Mouse (Mus musculus): ENCODE results near the gene Plin4.
A peak's percentile ranks its signal among the peaks of the same experiment; 100 is the strongest.
"Not testable (repeated sequence)": the region's sequence is repeated elsewhere in the genome, so short reads cannot be mapped to it uniquely, and the experiment has no call there.

Gene Plin4

DNA sequence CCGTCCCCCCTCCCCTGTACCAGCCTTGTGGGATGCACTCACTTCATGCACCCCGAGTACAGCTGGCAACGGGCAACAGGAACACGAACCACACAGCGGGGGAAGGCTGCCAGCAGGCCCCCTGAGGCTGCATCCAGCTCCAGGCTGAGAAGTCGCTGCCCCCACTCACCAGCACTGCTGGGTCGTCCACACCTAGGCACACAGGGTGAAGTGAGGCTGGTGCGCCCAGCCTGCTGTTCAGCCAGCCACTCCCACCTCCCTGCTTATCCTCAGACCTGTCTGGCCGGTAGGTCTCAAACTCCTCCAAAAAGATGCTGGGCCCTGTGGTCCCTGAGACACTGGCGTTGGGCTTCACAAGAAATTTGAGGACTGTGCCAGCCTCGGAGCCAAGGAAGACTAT, 16.6 kb upstream of the Plin4 start:
- DNase-seq (ENCODE audit: low spot score in 2 of 2), result no peak

DNA sequence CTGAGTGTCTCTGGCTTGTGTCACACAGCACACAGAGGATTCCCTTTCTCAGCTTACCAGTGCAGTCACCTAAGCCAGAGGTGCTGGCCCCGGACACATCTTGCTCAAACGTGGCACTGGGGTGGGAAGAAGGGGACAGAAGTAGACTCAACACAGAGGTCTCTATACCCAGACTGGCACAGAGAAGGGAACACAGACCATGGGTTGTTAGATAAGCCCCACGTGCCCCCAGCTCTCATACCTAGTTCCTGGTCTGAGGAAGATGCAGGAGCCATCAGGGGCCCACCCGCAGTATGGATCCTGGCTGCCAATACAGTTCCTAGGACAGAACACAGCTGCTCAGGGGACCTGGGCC, 15.7 kb upstream of the Plin4 start:
- no peak for DNase-seq (ENCODE audit: low spot score in 2 of 2)

GRCm38 (mm10) chr17:56124377-56125275, 15.0 kb upstream of the Plin4 start:
- no peak for DNase-seq (ENCODE audit: low spot score in 2 of 2)

- no peak for DNase-seq (ENCODE audit: low spot score in 2 of 2)
These were observed 14.2 kb upstream of the Plin4 start for GRCm38 (mm10) chr17:56123681-56124340.

DNA sequence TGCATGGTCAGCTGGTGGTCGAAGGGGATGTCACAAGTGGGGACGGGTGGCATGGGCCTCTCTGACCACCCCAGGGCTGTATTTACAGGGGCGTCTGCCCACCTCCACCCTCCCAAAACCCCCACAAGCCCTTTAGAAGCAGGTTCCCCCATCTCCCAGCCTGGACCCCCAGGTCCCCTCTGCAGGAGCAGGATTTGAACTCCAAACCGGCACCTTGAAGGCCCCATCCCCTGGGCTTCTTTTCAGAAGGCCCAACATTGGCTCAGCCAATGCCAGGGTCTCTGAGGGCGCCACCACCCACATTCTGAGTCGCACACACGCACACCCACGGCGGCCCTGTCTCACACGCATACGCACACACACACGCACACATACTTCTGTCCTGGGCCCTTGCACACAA, 13.6 kb upstream of the Plin4 start:
- no peak for DNase-seq (ENCODE audit: low spot score in 2 of 2)

DNA sequence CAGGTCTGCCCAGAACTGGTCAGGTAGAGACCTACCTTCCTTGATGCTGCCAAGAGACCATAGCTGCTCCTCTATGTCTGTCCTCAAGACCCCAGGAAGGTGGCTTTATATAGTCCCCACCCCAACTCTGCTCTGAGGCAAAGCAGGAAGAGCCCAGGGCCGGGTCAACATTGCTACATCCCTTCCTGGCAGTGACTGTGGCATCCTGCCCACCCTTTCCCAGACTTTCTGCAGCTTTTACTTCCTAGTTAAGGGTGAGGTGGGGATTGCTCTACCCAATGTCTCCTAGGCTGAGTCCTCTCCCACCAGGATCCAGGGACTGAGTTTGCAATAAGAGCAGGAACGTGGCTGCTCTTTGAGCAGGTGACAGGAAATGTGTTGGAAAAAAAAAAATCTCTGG, 12.2 kb upstream of the Plin4 start, which contains the start of gene Lrg1:
TSS of gene Lrg1 (minus strand) at position 176 of the 400 bp plus-strand sequence.
- DNase-seq (ENCODE audit: low spot score in 2 of 2), result no peak

DNA sequence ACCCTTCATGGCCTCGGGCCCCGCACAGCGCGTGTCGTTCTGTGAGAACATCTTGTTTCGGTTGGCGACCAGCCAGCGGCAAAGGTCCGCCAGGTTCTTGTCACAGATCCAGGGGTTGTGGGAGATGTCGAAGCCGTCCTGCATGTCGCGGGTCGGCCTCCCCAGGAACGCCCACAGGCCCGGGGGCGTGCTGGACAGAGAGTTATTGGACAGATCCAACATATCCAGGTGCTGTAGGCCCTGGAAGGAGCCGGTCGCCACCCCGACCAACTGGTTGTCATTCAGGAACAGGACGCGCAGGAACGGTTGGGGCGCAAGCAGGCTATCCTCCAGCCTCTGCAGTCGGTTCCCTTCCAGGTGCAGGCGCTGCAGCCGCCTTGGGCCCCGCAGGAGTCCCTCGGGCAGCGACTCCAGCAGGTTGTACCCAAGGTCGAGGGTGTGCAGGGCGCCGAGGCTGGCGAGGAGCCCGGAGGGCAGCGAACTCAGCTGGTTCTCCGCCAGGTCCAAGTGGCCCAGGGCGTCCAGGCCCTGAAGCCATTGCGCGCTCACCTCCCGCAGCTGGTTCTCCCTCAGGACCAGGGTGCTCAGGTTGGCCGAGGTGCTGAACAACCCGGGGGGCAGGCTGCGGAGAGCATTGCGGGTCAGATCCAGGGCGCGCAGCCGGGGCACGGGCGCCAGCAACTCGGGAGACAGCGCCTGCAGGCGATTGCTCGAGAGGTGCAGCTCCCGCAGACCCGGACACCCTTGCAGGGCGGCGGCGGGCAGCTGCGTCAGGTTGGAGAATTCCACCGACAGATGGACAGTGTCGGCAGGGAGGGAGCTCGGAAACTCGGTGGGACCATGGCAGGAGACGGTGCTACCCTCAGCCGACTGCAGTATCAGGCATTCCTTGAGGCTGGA, 10.6 kb upstream of the Plin4 start:
- DNase-seq (ENCODE audit: low spot score in 2 of 2), result no peak

DNA sequence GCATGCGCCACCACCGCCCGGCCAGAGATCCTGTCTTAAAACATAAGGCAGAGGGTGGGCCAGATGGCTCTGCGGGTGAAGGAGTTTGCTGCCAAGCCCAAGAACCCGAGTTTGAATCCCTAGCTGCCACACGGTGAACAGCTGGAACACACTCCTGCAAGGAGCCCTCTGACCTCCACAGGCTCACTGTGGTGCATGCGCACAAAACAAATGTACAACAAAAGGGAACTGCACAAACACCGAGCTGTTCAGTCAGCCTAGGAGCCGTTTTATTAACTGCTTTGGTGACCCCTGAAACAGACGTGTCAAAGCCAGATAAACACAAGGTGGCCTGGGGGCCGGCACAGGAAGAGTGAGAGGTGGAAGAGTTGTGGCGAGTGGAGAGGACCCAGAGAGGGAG, 9.8 kb upstream of the Plin4 start:
- DNase-seq (ENCODE audit: low spot score in 2 of 2), result no peak

GRCm38 (mm10) chr17:56117251-56117710, 7.7 kb upstream of the Plin4 start, which contains the start of gene Plin5:
Gene Plin5, minus strand, starts transcription at chr17:56117596.
- DNase-seq (ENCODE audit: low spot score in 2 of 2), result no peak

- no peak for DNase-seq (ENCODE audit: low spot score in 2 of 2)
These were observed 6.6 kb upstream of the Plin4 start for GRCm38 (mm10) chr17:56116193-56116592.

- DNase-seq (ENCODE audit: low spot score in 2 of 2), result no peak
These were observed 3.1 kb upstream of the Plin4 start for GRCm38 (mm10) chr17:56112743-56113142.

DNA sequence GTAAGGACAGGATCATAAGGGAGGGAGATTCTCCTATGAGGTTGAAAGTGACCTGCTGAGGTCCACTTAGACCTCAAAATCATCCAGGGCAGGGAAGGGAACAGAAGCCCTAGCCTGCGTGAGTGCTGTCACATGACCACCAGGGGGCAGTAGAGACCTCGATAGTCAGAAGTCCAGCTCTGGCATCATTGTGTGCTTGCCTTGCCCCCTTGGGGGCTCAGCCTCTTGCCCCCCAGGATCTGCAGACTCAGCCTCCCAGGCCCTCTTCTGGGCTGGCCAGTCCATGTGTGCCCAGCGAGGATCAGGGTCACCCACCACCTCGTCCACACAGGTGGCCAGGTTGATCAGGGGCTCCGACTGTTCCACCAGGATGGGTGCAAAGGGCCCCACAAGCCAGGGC, 2.3 kb upstream of the Plin4 start:
- DNase-seq (ENCODE audit: low spot score in 2 of 2), result peak in 1 of 2 experiments; percentile 51

DNA sequence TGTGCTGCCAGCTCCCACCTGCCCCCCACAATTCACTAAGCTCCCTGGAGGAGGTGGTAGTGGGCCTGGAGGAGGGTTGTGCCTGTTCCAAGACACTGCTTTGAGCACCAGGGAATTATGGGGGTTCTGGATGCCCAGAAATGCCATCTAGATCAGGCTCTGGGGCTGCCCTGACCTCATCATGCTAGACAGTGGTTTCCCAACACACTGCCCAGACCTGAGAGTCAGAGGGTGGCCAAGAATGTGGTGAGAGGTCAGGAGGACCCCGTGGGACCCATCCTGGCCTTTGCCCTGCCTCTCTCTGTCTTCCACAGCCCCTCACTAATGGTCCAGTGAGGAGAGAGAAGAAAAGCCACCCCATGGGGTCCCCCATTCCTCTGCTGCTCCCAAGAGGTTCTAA, 1.4 kb upstream of the Plin4 start:
- DNase-seq (ENCODE audit: low spot score in 2 of 2), result no peak

GRCm38 (mm10) chr17:56110571-56110970, 968 bp upstream of the Plin4 start:
- no peak for DNase-seq (ENCODE audit: low spot score in 2 of 2)

DNA sequence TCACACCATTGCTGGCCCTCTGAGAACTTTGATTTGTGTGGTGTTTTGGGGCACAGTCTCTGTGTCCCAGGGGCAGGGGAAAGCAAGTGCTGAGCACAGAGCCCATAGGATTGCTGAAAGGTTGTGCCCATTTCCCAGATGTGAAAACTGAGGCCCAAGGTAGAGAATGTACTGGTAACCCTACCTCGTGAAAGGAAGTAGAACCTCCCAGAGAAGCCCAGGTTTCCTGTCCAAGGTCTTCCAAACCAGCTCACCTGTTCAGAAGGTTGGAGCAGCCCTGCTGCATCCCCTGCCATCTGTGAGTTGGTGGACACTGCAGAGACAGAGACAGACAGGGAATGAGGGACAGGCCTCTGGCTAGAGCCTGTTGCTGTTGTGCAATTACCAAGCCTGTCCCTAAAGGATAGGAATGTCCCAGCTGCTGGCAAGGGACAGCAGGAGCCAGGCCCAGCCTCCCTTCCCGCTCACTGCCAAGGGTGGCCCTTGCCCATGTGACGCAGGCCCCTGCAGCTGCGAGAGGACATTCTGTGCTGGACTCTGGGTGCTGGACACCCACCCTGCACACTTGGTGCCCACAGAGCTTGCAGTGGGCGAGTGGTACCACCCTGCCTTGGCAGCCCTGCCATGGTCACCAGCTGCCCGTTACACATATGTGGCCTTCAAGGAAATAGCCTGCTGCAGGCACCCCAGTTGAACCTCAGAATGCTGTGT, 1.1 kb downstream of the Plin4 start:
- no peak for DNase-seq (ENCODE audit: low spot score in 2 of 2)

DNA sequence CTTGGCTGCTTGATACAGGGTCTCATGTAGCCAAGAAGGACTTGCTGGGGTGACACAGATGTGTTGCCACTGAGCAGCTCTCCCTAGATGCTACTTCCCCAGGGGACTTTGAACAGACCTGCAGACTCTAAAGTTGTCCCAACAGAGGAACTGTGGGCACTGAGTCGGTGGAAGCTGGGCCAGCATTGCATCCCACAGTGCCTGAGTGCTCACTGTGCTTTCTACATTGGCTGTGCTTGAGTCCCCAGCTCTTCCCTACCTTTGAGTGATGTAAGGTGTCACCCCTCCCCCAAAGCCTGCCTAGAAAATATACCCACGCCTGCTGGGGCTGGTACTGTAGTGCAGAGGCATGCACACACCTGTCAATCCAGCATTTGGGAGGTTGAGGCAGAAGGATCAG, 1.9 kb downstream of the Plin4 start:
- DNase-seq (ENCODE audit: low spot score in 2 of 2), result no peak

GRCm38 (mm10) chr17:56106981-56107380, 2.6 kb downstream of the Plin4 start:
- no peak for DNase-seq (ENCODE audit: low spot score in 2 of 2)

- DNase-seq (ENCODE audit: low spot score in 2 of 2), result not testable (repeated sequence)
These were observed 3.2 kb downstream of the Plin4 start for GRCm38 (mm10) chr17:56106436-56106835.

DNA sequence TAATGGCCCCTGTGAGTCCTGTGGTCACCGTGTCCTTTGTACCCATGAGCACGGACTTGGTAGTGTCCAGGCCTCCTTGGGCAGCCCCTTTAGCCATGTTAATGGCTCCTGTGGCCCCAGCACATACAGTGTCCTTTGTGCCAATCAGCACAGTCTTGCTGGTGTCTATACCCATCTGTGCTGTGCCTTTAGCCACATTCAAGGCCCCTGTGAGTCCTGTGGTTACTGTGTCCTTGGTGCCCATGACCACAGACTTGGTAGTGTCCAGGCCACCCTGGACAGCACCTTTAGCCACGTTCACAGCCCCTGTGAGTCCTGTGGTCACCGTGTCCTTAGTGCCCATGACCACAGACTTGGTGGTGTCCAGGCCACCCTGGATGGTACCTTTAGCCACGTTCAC, 4.8 kb downstream of the Plin4 start:
- not testable (repeated sequence) for DNase-seq (ENCODE audit: low spot score in 2 of 2)

- no peak for DNase-seq (ENCODE audit: low spot score in 2 of 2)
These were observed 5.9 kb downstream of the Plin4 start for GRCm38 (mm10) chr17:56103465-56104285.
